Mouse (Mus musculus): ENCODE results near the gene Npffr2. TPM values are rescaled to one million over a fixed set of nuclear protein-coding genes. Genes with fewer than 3 reads are reported as not detected.

Npffr2 gene
- polyA plus RNA-seq (2014; fragmentation: Nextera tagmentation; extraction: Ambion mirVana), result 0.10 TPM in 2 replicates

DNA sequence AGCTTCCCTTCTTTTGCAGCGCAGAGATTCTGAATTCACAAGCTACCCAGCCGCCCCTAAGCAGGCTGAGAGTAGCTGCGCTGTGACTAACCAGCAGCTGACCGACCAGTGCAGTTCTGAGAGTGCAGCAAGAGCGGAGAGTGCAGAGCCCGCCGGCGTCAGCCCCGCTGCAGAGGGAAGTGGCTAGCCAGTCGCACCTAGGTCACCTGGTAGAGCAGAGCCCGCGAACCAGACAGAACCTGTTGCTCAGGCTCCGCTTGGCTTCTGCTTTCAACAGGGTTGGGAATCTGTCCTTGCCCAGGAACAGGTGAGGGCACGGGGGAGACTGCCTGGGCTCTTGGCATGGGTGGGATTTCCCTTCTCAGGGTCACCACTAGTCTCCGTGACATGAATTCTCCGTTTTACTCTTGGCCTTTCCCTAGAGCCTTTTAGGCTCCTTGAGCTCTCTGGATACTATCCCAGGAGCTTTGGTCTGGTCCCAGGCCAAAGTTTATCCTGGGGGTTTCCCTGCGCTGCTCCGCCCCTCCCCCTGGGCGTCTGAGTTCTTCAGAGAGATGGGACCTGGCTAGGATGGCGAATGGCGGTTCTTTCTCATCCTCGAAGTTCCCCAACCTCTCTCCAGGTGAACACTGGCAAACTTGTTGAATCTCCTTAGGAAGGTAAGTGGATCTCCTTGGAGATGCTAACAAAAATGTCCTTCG is at the start of gene Npffr2:
TSS of gene Npffr2 (plus strand) at position 552 of the 701 bp plus-strand sequence.
- H3K9me3 ChIP-seq (ENCODE audit: control insufficient read depth, low read length), result no peaks in the 10 kb centered on the region
- ATAC-seq (replicated peaks; ENCODE audit: low FRiP score), result peak; percentile 56
- no peaks in the 10 kb centered on the region for H3K36me3 ChIP-seq (ENCODE audit: control insufficient read depth, insufficient read depth, low read length)
- H3K4me1 ChIP-seq (replicated peaks; ENCODE audit: control insufficient read depth, insufficient read depth, low read length), result no peaks in the 10 kb centered on the region
- H3K27ac ChIP-seq (ENCODE audit: low read depth, low read length), result no peak within 1 kb of the TSS
- no peak within 1 kb of the TSS for H3K9ac ChIP-seq (ENCODE audit: low read depth, low read length)
- peak within 1 kb of the TSS; percentile 48 for H3K4me2 ChIP-seq
- H3K27me3 ChIP-seq (replicated peaks; ENCODE audit: control insufficient read depth, insufficient read depth, low read length), result 0 out of 2 replicates have a peak, but pooled peaks cover 6% of the 10 kb centered on the region
- peak; percentile 41 for DNase-seq (ENCODE audit: low spot score)
- 5% methylated on average over 23 of the region's 23 CpGs for WGBS
- peak within 1 kb of the TSS; percentile 5; the same call in 1 of the 2 replicates for H3K4me3 ChIP-seq (ENCODE audit: low read depth, low read length)

- H3K4me2 ChIP-seq, result no peak overlapping the region
- H3K4me1 ChIP-seq (replicated peaks; ENCODE audit: control insufficient read depth, insufficient read depth, low read length), result no peaks in the 10 kb centered on the region
- ATAC-seq (replicated peaks; ENCODE audit: low FRiP score) (no peak), DNase-seq (ENCODE audit: low spot score) (no peak)
- no peaks in the 10 kb centered on the region for H3K9me3 ChIP-seq (ENCODE audit: control insufficient read depth, low read length)
- WGBS, result 87% methylated on average over 1 of the region's 1 CpGs
- no peak overlapping the region for H3K27ac ChIP-seq (ENCODE audit: low read depth, low read length)
- no peak overlapping the region for H3K4me3 ChIP-seq (ENCODE audit: low read depth, low read length)
- no peak overlapping the region for H3K9ac ChIP-seq (ENCODE audit: low read depth, low read length)
- H3K36me3 ChIP-seq (ENCODE audit: control insufficient read depth, insufficient read depth, low read length), result no peaks in the 10 kb centered on the region
- no peaks in the 10 kb centered on the region for H3K27me3 ChIP-seq (replicated peaks; ENCODE audit: control insufficient read depth, insufficient read depth, low read length)
These were observed 34.7 kb upstream of the Npffr2 start for GRCm38 (mm10) chr5:89492560-89492959.

DNA sequence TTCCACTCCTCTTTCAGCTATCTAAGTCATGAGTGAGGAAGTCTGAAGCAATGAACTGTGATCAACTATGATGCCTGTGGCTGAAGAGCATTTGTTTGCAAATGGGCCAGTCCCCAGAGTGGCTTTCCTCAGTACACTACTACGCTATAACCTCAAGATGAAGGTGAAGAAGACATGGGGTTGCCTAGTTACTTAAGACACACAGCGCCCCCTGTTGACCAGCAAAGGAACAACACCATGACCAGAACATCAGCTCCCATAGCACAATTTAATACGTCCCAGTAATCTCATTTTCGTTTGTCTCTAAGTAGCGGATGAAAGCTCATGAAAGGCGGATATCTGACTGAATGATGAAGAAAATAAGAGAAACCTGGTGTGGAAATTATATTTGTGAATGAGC is 27.0 kb upstream of the Npffr2 start:
- Histone ChIP-seq H3K27me3 (replicated peaks; ENCODE audit: control insufficient read depth, insufficient read depth, low read length) (no peaks in the 10 kb centered on the region), H3K27ac (ENCODE audit: low read depth, low read length) (no peak overlapping the region), H3K4me3 (ENCODE audit: low read depth, low read length) (no peak overlapping the region), H3K9me3 (ENCODE audit: control insufficient read depth, low read length) (no peaks in the 10 kb centered on the region), H3K4me2 (no peak overlapping the region), H3K36me3 (ENCODE audit: control insufficient read depth, insufficient read depth, low read length) (no peaks in the 10 kb centered on the region), H3K9ac (ENCODE audit: low read depth, low read length) (no peak overlapping the region), H3K4me1 (replicated peaks; ENCODE audit: control insufficient read depth, insufficient read depth, low read length) (no peaks in the 10 kb centered on the region)
- no peak for DNase-seq (ENCODE audit: low spot score)
- 45% methylated on average over 6 of the region's 6 CpGs for WGBS
- ATAC-seq (replicated peaks; ENCODE audit: low FRiP score), result no peak

- Histone ChIP-seq H3K9me3 (ENCODE audit: control insufficient read depth, low read length) (no peaks in the 10 kb centered on the region), H3K27ac (ENCODE audit: low read depth, low read length) (no peak overlapping the region), H3K4me3 (ENCODE audit: low read depth, low read length) (no peak overlapping the region), H3K4me1 (replicated peaks; ENCODE audit: control insufficient read depth, insufficient read depth, low read length) (no peaks in the 10 kb centered on the region), H3K27me3 (replicated peaks; ENCODE audit: control insufficient read depth, insufficient read depth, low read length) (no peaks in the 10 kb centered on the region), H3K4me2 (no peak overlapping the region), H3K9ac (ENCODE audit: low read depth, low read length) (no peak overlapping the region), H3K36me3 (ENCODE audit: control insufficient read depth, insufficient read depth, low read length) (no peaks in the 10 kb centered on the region)
- DNase-seq (ENCODE audit: low spot score) (no peak), ATAC-seq (replicated peaks; ENCODE audit: low FRiP score) (no peak)
- WGBS, result 66% methylated on average over 4 of the region's 4 CpGs
These were observed 8.6 kb upstream of the Npffr2 start for GRCm38 (mm10) chr5:89518641-89519040.

DNA sequence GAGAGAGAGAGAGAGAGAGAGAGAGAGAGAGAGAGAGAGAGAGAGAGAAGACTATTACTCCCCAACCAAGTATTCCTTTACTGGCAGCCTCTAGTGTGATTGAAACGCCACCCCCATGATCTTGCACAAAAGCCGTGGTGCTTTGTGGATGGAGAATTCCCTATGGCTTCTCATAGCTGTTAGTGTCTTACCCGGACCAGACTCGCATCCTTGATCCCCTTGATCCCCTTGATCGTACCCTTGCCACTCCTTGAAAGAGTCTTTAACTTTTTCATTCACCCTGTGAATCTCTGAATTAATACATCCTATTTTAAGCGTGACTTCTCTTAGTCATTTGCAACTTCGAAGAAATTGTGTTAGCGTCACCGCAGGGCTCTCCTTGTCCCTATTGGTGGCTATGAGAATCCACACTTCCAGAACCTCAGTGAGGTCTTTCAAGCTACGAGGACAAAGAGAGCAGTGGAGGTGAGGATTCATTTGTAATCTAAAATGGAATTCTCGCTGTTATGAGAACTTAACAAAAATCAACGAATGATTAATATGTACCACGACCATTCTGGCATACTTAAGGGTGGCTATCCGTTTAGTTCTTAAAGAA is 949 bp upstream of the Npffr2 start:
- no peak for ATAC-seq (replicated peaks; ENCODE audit: low FRiP score)
- DNase-seq (ENCODE audit: low spot score), result no peak
- no peak overlapping the region for H3K27ac ChIP-seq (ENCODE audit: low read depth, low read length)
- peak overlapping the region; percentile 48 for H3K4me2 ChIP-seq
- 16% methylated on average over 14 of the region's 14 CpGs for WGBS
- no peak overlapping the region for H3K9ac ChIP-seq (ENCODE audit: low read depth, low read length)
- no peaks in the 10 kb centered on the region for H3K4me1 ChIP-seq (replicated peaks; ENCODE audit: control insufficient read depth, insufficient read depth, low read length)
- no peak overlapping the region; the same call in 1 of the 2 replicates for H3K4me3 ChIP-seq (ENCODE audit: low read depth, low read length)
- no peaks in the 10 kb centered on the region for H3K36me3 ChIP-seq (ENCODE audit: control insufficient read depth, insufficient read depth, low read length)
- H3K9me3 ChIP-seq (ENCODE audit: control insufficient read depth, low read length), result no peaks in the 10 kb centered on the region
- 0 out of 2 replicates have a peak, but pooled peaks cover 6% of the 10 kb centered on the region for H3K27me3 ChIP-seq (replicated peaks; ENCODE audit: control insufficient read depth, insufficient read depth, low read length)

DNA sequence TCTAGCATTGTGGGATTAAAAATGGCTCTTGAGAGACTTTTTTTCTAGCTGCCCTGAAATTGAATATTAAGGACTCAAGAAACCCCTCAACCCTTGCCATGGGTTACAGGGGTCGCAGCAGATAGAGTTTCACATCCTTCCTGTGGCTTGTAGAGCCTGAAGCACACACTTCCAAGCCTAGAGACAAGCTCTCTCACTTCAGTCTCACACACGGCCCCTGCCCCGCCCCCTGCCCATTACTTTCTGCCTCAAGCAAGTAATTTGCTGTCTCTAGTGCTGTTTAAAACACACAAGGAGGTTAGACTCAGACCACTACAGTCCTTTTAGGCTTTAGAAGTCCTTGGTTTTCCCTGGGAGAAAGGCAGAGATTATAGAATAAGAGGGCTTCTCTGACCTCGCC is 1.7 kb downstream of the Npffr2 start:
- Histone ChIP-seq H3K4me2 (no peak overlapping the region), H3K4me1 (replicated peaks; ENCODE audit: control insufficient read depth, insufficient read depth, low read length) (no peaks in the 10 kb centered on the region), H3K9me3 (ENCODE audit: control insufficient read depth, low read length) (no peaks in the 10 kb centered on the region), H3K27me3 (replicated peaks; ENCODE audit: control insufficient read depth, insufficient read depth, low read length) (0 out of 2 replicates have a peak, but pooled peaks cover 6% of the 10 kb centered on the region), H3K36me3 (ENCODE audit: control insufficient read depth, insufficient read depth, low read length) (no peaks in the 10 kb centered on the region), H3K4me3 (ENCODE audit: low read depth, low read length) (no peak overlapping the region), H3K9ac (ENCODE audit: low read depth, low read length) (no peak overlapping the region), H3K27ac (ENCODE audit: low read depth, low read length) (no peak overlapping the region)
- ATAC-seq (replicated peaks; ENCODE audit: low FRiP score), result no peak
- DNase-seq (ENCODE audit: low spot score), result no peak
- 41% methylated on average over 4 of the region's 4 CpGs for WGBS

DNA sequence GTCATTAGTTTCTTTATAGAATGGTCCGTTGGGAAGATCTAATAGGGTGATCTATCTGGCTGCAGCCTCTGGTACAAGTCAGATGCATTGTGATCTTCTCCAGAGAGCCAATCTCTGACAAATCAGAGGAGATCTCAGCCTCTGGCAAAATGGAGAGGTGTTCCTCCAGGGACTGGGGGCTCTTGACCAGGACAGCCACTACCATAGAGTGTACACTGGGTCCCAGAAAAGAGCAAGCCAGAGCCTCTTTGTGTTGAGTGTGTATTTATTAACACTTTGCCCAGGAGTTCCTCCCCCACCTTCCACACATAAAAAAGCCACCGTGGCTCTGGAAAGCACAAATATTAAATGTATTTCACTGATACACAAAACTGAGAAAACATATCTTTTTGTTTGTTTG is 2.2 kb downstream of the Npffr2 start:
- no peak for DNase-seq (ENCODE audit: low spot score)
- no peak overlapping the region for H3K4me2 ChIP-seq
- no peak overlapping the region for H3K9ac ChIP-seq (ENCODE audit: low read depth, low read length)
- H3K4me3 ChIP-seq (ENCODE audit: low read depth, low read length), result no peak overlapping the region
- H3K4me1 ChIP-seq (replicated peaks; ENCODE audit: control insufficient read depth, insufficient read depth, low read length), result no peaks in the 10 kb centered on the region
- ATAC-seq (replicated peaks; ENCODE audit: low FRiP score), result no peak
- 62% methylated on average over 2 of the region's 2 CpGs for WGBS
- H3K9me3 ChIP-seq (ENCODE audit: control insufficient read depth, low read length), result no peaks in the 10 kb centered on the region
- no peaks in the 10 kb centered on the region for H3K36me3 ChIP-seq (ENCODE audit: control insufficient read depth, insufficient read depth, low read length)
- 0 out of 2 replicates have a peak, but pooled peaks cover 6% of the 10 kb centered on the region for H3K27me3 ChIP-seq (replicated peaks; ENCODE audit: control insufficient read depth, insufficient read depth, low read length)
- H3K27ac ChIP-seq (ENCODE audit: low read depth, low read length), result no peak overlapping the region

GRCm38 (mm10) chr5:89536018-89536417 is 8.8 kb downstream of the Npffr2 start:
- DNase-seq (ENCODE audit: low spot score) (no peak), ATAC-seq (replicated peaks; ENCODE audit: low FRiP score) (no peak)
- H3K4me1 ChIP-seq (replicated peaks; ENCODE audit: control insufficient read depth, insufficient read depth, low read length), result no peaks in the 10 kb centered on the region
- H3K9me3 ChIP-seq (ENCODE audit: control insufficient read depth, low read length), result no peaks in the 10 kb centered on the region
- H3K4me3 ChIP-seq (ENCODE audit: low read depth, low read length), result no peak overlapping the region
- no peaks in the 10 kb centered on the region for H3K36me3 ChIP-seq (ENCODE audit: control insufficient read depth, insufficient read depth, low read length)
- 88% methylated on average over 3 of the region's 3 CpGs for WGBS
- H3K4me2 ChIP-seq, result no peak overlapping the region
- H3K9ac ChIP-seq (ENCODE audit: low read depth, low read length), result no peak overlapping the region
- no peak overlapping the region for H3K27ac ChIP-seq (ENCODE audit: low read depth, low read length)
- no peaks in the 10 kb centered on the region for H3K27me3 ChIP-seq (replicated peaks; ENCODE audit: control insufficient read depth, insufficient read depth, low read length)

GRCm38 (mm10) chr5:89542472-89542871 is 15.2 kb downstream of the Npffr2 start:
- Histone ChIP-seq H3K27ac (ENCODE audit: low read depth, low read length) (no peak overlapping the region), H3K4me2 (no peak overlapping the region), H3K27me3 (replicated peaks; ENCODE audit: control insufficient read depth, insufficient read depth, low read length) (no peaks in the 10 kb centered on the region), H3K9me3 (ENCODE audit: control insufficient read depth, low read length) (no peaks in the 10 kb centered on the region), H3K4me3 (ENCODE audit: low read depth, low read length) (no peak overlapping the region), H3K4me1 (replicated peaks; ENCODE audit: control insufficient read depth, insufficient read depth, low read length) (no peaks in the 10 kb centered on the region), H3K36me3 (ENCODE audit: control insufficient read depth, insufficient read depth, low read length) (no peaks in the 10 kb centered on the region), H3K9ac (ENCODE audit: low read depth, low read length) (no peak overlapping the region)
- 73% methylated on average over 3 of the region's 3 CpGs for WGBS
- ATAC-seq (replicated peaks; ENCODE audit: low FRiP score) (no peak), DNase-seq (ENCODE audit: low spot score) (no peak)
